Mouse (Mus musculus): Measurements from ENCODE around the gene Gm36210.
"Not testable (repeated sequence)": the region's sequence is repeated elsewhere in the genome, so short reads cannot be mapped to it uniquely, and the experiment has no call there.

Gm36210 gene

DNA sequence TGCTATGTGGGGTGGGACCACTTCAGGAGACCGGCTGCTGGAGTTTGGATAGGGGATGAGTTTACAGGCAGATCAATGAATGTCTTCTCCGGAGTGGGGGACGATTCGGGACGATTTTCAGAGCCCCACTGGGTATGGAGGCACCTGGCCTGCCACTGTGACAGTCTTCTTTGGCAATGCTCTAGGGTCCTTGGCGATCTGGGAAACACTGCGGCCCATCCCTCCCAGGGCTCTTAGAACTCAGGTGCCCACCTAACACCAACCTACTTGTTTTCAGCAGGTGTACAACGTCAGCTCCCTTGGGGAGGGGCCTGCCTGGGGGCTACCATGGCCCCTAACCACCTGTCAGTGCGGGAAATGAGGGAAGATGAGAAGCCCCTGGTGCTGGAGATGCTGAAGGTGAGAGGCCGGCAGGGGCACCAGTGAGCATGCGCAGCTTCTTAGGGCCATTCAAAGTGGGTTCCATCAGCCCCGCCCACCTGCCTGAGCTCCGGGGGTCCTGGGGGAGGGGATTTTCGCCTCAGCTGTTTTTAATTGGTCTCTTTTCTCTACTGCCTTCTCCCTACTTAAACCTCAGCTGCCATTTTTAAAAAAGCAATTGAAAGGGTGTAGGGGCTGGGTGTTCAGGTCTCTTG lies 16.7 kb upstream of the Gm36210 start:
- DNase-seq, result no peak

- peak; percentile 66 for DNase-seq
Observed at GRCm38 (mm10) chr7:4922508-4922907, 16.2 kb upstream of the Gm36210 start.

GRCm38 (mm10) chr7:4921824-4922482 lies 15.6 kb upstream of the Gm36210 start, which contains the start of gene Nat14:
Gene Nat14 (plus strand): TSS chr7:4922028.
- DNase-seq, result no peak

GRCm38 (mm10) chr7:4920976-4921823 lies 14.9 kb upstream of the Gm36210 start:
- no peak for DNase-seq

GRCm38 (mm10) chr7:4920496-4920895 lies 14.2 kb upstream of the Gm36210 start:
- no peak for DNase-seq

DNA sequence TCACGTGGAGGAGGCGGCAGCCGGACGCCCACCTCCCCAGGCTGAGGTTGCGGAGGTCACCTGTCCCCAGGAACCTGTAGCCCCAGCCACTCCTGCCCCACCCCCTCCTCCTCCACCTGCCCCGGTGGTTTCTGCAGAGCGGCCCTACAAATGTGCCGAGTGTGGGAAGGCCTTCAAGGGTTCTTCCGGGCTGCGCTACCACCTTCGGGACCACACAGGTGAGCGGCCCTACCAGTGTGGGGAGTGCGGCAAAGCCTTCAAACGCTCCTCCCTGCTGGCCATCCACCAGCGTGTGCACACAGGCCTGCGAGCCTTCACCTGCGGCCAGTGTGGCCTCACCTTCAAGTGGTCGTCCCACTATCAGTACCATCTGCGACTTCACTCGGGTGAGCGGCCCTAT lies 13.7 kb upstream of the Gm36210 start:
- no peak for DNase-seq

DNA sequence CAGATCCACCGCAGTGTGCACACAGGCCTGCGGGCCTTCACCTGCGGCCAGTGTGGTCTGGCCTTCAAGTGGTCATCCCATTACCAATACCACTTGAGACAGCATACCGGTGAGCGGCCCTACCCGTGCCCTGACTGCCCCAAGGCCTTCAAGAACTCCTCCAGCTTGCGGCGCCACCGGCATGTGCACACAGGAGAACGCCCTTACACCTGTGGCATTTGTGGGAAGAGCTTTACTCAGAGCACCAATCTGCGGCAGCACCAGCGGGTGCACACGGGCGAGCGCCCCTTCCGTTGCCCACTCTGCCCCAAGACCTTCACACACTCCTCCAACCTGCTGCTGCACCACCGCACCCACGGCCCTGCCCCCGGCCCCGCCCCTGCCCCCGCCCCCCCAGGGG lies 12.8 kb upstream of the Gm36210 start:
- DNase-seq, result no peak

GRCm38 (mm10) chr7:4918681-4919080 lies 12.4 kb upstream of the Gm36210 start:
- DNase-seq, result no peak

GRCm38 (mm10) chr7:4917494-4917893 lies 11.2 kb upstream of the Gm36210 start:
- no peak for DNase-seq

DNA sequence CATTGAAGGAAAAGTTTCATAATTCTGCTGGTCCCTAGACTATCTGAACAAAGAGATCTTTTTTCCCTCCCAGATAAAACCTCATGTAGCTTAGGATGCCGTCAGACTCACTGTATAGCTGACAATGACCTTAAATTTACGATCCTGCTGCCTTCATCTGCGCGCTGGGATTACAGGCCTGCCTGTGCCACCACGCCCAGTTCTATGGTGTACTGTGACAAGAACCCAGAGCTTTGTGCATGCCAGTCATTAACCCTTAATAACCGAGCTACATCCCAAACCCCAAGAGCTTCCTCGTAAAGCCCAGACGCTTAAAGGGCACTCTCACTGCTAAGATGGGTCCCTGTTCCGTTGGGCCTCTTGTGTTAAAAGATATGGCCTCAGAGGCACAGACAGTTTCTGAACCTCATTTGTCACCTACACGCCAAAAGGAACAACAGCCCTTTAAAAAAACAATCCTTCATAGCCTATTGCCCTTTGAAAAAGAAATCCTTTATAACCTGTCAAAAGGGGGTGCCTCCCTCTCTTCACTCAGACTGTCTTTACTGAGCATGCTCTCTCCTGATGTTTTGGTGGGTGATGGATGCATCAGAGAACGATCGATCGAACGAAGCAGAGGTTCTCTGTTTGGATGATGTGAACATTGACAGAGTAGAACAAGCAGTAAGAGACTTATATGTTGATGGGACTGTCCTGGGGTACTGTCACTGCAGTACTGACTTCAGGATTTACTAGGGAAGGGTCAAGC lies 9.5 kb upstream of the Gm36210 start:
- DNase-seq, result peak; percentile 38

- peak; percentile 97 for DNase-seq
Observed at GRCm38 (mm10) chr7:4915007-4915665, 8.8 kb upstream of the Gm36210 start, which contains the start of gene Zfp628. Gene Zfp628 (plus strand): TSS chr7:4915217.

- no peak for DNase-seq
Observed at GRCm38 (mm10) chr7:4912248-4912647, 5.9 kb upstream of the Gm36210 start.

- DNase-seq, result peak; percentile 81
Observed at GRCm38 (mm10) chr7:4911561-4911960, 5.2 kb upstream of the Gm36210 start.

GRCm38 (mm10) chr7:4902404-4902803 lies 3.9 kb downstream of the Gm36210 start:
- DNase-seq, result no peak

- peak; percentile 32 for DNase-seq
Observed at GRCm38 (mm10) chr7:4901171-4901570, 5.1 kb downstream of the Gm36210 start.

DNA sequence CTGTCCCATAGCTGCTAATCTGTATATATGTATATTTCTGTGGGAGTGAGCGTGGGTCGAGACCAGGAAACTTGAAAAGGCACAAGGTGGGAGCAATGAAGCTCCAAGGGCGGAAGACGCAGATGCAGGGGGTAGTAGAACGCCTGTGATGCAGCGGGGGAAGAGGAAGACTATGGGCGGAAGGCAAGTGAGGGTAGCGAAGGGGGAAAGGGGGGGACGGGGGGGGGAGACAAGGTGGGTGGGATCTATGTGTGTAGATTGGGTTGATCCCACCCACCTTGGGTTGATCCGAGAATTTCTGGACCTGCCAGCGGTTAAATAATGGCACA lies 5.8 kb downstream of the Gm36210 start:
- DNase-seq, result no peak

- DNase-seq, result peak; percentile 46
Observed at GRCm38 (mm10) chr7:4899649-4900522, 6.4 kb downstream of the Gm36210 start.

DNA sequence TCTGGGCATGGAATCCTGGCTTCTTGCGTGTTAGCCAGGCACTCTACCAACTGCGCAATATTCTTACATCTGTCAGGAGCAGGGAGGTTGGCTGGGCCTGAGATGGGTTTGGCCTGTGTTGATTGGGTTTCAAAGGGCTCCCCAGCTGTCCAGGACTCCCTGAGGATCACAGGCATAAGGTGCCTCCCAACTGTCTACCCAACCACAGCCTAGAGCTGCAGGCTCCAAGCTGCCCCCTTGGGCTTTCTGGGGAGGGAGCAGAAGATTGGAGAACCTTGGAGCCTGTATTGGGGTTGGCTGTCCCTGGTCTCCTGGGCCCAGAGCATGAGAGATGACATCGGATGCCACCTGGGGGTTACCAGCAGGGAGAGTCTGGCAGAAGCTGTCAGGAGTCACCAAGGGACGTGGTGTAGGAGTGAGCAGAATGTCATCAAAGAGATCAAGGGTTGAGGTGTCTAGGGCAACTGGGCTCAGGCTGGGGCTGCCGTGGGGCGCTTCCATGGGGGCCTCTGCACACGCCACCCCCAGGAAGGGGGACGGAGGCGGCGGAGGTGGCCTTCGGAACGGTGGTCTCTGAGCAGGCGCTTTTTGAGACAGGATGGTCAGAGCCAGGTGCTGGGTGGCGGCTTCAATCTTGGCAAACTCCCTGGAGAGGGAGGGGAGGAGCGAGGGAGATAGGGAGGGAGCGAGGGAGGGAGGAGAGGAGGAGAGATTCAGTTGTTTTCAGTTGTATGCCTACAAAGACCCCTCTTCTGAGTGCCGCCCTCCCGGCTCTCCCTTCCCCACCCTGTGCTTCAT lies 7.3 kb downstream of the Gm36210 start:
- DNase-seq, result peak; percentile 13

DNA sequence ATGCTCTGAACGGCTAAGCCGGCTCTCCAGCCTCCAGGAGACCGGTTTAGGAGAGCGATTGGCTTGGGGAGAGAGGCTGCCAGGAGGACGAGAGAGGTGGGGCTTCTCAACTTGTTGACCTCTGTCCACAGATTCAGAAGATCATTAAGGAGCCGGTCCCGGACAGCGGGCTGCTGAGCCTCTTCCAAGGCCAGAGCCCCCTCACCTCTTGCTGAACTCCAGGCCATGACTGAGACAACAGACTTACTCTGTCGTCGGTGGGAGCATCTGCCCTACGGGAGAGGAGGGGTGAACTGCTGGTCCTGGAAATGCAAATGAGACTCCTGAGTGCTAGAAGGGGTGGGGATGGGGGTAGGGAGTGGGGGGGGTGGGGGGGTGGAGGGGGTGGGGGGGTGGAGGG lies 11.1 kb downstream of the Gm36210 start:
- no peak for DNase-seq

- DNase-seq, result peak; percentile 67
Observed at GRCm38 (mm10) chr7:4886680-4887079, 19.6 kb downstream of the Gm36210 start.

- DNase-seq, result not testable (repeated sequence)
Observed at GRCm38 (mm10) chr7:4879036-4879435, 27.3 kb downstream of the Gm36210 start.
